Mouse (Mus musculus) E14TG2a.4 (cell line): ENCODE results near the gene Polr2f.

Experiments used
- H3K27me3 ChIP-seq: 2 replicates; pipeline ENCODE4 v1.6.1; 2014; ENCODE audit warnings: low read length, control low read depth; ENCODE audit not compliant: insufficient read depth
- H3K36me3 ChIP-seq: 2 replicates; pipeline ENCODE4 v1.6.1; 2014; ENCODE audit warnings: low read length, control low read depth; ENCODE audit not compliant: insufficient read depth
- H3K4me1 ChIP-seq: replicated peaks from 2 replicates; pipeline ENCODE4 v1.6.1; 2014; ENCODE audit warnings: low read depth, low read length, control low read depth
- H3K4me3 ChIP-seq: replicated peaks from 2 replicates; pipeline ENCODE4 v1.5.1; 2014; ENCODE audit warnings: mild to moderate bottlenecking, low read length
- H3K9me3 ChIP-seq: 2 replicates; pipeline ENCODE4 v1.6.1; 2014; ENCODE audit warnings: low read length, control low read depth
- CTCF ChIP-seq: conservative IDR thresholded peaks from 2 replicates; pipeline ENCODE4 v1.5.1; 2014; ENCODE audit warnings: low read length
- NANOG ChIP-seq: IDR thresholded peaks from 2 replicates; pipeline ENCODE4 v1.6.1; 2014; ENCODE audit warnings: borderline replicate concordance, low read length, mixed read lengths
- POU5F1 ChIP-seq: IDR thresholded peaks from 2 replicates; pipeline ENCODE4 v1.6.1; 2014; ENCODE audit warnings: low read length, borderline replicate concordance

Polr2f gene

DNA sequence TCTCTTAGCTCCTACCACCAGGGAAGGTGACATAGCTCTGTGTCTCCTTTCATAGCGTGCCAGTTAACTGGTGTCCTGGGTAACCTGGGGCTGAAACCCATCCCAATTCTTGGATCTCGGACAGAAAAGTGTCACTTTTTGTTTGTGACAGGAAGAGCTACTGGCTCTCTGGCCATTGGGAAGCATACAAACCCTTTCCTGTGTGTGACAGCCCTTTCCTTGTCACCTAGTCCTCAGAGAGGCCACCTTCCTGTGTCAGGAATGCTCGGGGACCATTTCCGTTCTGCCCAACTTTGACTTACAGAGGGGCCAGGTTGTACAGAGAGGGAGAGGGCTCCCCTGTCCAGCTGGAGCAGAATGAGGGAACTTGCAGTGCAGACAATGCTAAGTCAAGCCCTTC is 41.4 kb upstream of the Polr2f start:
- Histone ChIP-seq H3K4me1 (peaks cover 45% of the 10 kb centered on the region), H3K27me3 (no peaks in the 10 kb centered on the region; the same call in 1 of the 2 replicates), H3K9me3 (no peaks in the 10 kb centered on the region), H3K36me3 (peaks cover 26% of the 10 kb centered on the region), H3K4me3 (no peak overlapping the region)
- TF ChIP-seq POU5F1 (no peak), CTCF (no peak), NANOG (no peak)

DNA sequence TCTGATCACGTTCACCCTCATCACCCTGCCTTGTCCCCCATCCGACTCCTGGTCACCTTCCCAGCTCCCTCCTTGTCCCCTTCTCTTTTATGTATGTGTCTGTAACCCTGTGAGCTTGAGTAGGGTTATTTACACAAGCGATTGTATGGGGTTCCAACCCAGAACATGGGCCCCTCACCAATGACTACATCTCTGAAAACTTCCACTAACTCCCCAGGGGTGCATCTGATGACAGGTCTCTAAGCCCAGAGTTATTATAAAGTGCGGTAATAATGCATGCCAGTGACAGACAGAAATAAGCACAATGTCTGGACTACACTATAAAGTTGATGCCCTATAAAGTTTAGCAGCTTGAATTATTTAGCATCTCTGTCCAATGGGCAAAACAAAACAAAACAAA is 40.4 kb upstream of the Polr2f start:
- no peaks in the 10 kb centered on the region; the same call in 1 of the 2 replicates for H3K27me3 ChIP-seq
- peaks cover 17% of the 10 kb centered on the region for H3K36me3 ChIP-seq
- no peaks in the 10 kb centered on the region for H3K9me3 ChIP-seq
- no peak overlapping the region for H3K4me3 ChIP-seq
- H3K4me1 ChIP-seq: peaks cover 49% of the 10 kb centered on the region
- TF ChIP-seq NANOG (no peak), CTCF (no peak), POU5F1 (no peak)

DNA sequence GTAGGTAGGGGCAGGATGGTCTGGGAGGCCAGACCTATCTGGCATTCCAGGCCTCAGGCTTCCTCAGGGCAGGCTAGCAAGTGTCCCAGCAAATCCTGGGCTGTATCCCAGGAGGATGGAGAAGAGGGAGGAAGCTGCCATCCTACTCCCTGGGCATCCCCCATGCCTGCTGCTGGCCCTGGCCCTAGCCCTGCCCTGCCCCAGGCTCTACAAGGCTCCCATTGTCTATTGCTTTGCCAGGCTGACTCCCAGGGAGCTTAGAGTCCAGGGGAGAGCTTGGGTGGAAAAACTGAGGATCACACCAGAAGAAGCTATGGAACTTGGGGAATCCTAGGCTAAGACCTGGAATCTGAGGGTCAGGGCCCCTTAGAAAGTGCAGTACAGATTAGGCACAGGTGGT is 39.3 kb upstream of the Polr2f start:
- TF ChIP-seq CTCF (no peak), NANOG (no peak), POU5F1 (no peak)
- Histone ChIP-seq H3K4me3 (no peak overlapping the region), H3K27me3 (peaks cover 5% of the 10 kb centered on the region), H3K9me3 (no peaks in the 10 kb centered on the region), H3K4me1 (peaks cover 41% of the 10 kb centered on the region), H3K36me3 (peaks cover 6% of the 10 kb centered on the region; the same call in 1 of the 2 replicates)

DNA sequence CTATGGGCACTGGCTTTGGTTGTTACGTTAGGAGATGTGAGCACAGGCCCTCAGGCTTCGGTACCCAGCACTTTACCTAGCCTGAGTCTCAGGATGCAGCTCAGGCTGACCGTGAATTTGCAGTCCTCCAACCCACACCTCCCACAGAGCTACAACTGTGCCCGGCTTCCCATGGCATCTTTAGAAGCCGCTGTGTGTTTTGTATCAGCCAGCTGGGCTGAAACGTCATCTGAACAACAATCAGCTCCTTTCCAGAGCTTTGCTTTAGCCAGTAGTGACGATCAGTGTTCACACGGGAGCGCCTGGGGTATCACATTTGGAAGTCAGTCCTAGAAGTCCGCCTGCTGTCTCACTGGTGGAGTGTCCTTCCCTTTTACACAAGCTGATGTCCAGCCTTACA is 37.5 kb upstream of the Polr2f start:
- H3K27me3 ChIP-seq: peaks cover 16% of the 10 kb centered on the region
- TF ChIP-seq POU5F1: no peak
- no peak for TF ChIP-seq CTCF
- TF ChIP-seq NANOG: no peak
- no peaks in the 10 kb centered on the region for H3K36me3 ChIP-seq
- H3K9me3 ChIP-seq: no peaks in the 10 kb centered on the region
- H3K4me1 ChIP-seq: peaks cover 32% of the 10 kb centered on the region
- H3K4me3 ChIP-seq: no peak overlapping the region

DNA sequence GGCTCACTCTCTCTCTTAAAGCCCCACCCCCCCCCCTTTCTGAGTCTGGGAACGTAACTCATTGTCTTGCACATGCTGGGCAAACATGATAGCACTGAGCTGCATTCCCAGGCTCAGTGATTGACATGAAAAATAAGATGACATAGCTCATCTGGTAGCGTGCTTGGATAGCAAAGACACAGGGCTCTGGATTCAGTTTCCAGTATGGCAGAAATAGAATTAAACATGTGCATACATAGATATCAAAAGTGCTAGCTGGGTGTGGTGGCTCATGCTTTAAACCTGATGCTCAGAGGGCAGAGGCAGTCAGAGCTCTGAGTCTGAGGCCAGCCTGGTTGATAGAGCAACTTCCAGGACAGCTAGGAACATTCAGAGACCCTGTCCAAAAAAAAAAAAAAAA is 35.0 kb upstream of the Polr2f start:
- Histone ChIP-seq H3K4me3 (no peak overlapping the region), H3K9me3 (no peaks in the 10 kb centered on the region), H3K27me3 (peaks cover 35% of the 10 kb centered on the region), H3K36me3 (no peaks in the 10 kb centered on the region), H3K4me1 (peaks cover 34% of the 10 kb centered on the region)
- TF ChIP-seq POU5F1 (no peak), CTCF (no peak), NANOG (no peak)

DNA sequence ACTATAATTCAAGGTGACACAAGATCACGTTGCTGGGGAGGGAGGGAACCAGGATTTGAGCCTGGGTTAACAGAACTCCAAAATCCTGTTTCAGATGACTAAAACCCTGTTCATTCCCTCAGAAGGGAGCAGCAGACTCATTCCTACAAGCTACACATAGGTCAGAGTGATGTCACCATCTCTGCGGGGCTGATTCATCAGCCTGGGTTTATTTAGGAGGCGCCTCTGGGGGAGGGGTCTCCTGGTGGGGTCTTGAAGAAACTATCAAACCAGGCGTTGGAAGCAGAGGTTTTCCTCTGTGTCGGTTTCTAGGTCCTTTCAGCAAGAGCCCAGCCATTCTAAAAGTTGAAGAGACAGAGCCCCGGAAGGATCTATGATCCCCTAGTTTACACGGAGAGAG is 32.8 kb upstream of the Polr2f start:
- TF ChIP-seq POU5F1: no peak
- TF ChIP-seq NANOG: no peak
- TF ChIP-seq CTCF: no peak
- Histone ChIP-seq H3K4me3 (peak overlapping the region; percentile 92), H3K27me3 (peaks cover 47% of the 10 kb centered on the region), H3K9me3 (no peaks in the 10 kb centered on the region), H3K36me3 (no peaks in the 10 kb centered on the region), H3K4me1 (peaks cover 40% of the 10 kb centered on the region)

DNA sequence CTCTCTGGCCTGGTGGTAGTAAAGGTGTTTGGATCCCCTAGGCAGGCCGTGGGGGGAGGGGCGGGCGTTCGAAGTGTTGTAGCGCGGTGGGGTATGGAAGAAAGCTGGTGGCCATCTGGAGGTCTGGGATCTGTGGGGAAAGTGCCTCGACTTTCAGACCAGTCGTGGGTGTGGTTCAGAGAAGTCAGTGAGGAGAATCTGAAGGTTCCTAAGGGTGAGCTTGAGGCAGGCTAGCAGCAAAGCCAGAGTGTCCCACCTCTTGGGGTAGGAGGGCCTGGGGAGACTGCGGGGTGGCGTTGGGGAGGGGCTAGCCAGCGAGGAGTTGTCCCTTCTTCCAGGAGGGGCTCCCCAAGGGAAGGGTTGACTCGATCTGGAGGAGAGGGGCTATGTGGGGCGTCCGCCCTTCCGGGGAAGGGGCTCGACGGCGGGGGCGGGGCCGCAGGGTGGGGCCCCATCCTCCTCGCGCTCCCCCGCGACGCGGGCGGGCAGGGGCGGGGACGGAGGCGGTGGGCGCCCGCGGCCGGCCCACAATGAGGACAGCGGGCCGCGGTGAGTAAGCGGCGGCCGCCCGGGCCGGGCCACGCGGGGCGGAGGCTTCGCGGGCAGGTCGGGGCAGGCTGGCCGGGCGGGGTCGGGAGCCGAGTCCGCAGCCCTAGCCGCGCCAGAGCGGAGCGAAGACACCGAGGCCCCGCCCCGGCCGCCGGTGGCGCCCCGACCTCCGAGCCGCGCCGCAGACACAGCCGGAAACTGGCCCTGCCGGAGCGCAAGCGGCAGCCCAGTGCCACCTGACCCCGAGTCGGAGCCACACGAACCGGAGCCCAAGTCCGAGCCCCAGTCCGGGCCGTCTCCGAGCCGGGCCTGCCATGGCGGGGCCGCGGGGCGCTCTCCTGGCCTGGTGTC is 32.1 kb upstream of the Polr2f start, which contains the start of gene Micall1:
Gene Micall1, plus strand, starts transcription at position 478 of the 900 bp plus-strand sequence.
- H3K36me3 ChIP-seq: no peaks in the 10 kb centered on the region
- H3K9me3 ChIP-seq: no peaks in the 10 kb centered on the region
- peak within 1 kb of the TSS; percentile 92 for H3K4me3 ChIP-seq
- peaks cover 42% of the 10 kb centered on the region for H3K4me1 ChIP-seq
- H3K27me3 ChIP-seq: peaks cover 47% of the 10 kb centered on the region
- TF ChIP-seq POU5F1 (no peak), NANOG (no peak), CTCF (no peak)

DNA sequence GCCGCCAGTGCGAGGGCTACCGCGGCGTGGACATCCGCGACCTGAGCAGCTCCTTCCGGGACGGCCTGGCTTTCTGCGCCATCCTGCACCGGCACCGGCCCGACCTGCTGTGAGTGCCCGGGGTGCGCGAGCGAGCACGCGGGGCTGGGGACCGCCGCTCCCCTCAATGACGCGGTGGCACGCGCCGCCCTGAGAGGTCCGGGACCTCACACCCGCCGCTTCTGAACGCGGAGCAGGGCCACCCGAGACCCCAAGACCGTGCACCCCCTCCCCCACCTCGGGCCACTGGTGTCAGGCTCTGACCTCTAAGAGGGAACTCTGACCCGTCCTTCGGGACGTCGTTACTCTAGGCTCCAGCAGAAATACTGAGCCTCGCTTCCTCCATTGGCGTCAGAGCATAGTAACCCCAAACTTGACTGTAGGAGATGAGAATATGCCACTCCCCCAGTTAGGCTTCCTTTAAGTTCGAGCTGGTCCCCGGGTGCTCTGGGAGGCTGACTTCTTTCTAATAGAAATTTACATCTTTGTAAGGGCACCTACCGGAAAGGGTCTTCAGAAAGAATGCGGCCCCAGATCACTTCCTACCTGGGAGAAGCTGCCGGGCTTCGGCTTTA is 31.4 kb upstream of the Polr2f start:
- Histone ChIP-seq H3K9me3 (no peaks in the 10 kb centered on the region), H3K4me1 (peaks cover 42% of the 10 kb centered on the region), H3K36me3 (no peaks in the 10 kb centered on the region), H3K27me3 (peaks cover 47% of the 10 kb centered on the region), H3K4me3 (peak overlapping the region; percentile 92)
- TF ChIP-seq NANOG: no peak
- no peak for TF ChIP-seq CTCF
- TF ChIP-seq POU5F1: no peak
